Mouse (Mus musculus): Measurements from ENCODE around the gene Sox8.

DNA sequence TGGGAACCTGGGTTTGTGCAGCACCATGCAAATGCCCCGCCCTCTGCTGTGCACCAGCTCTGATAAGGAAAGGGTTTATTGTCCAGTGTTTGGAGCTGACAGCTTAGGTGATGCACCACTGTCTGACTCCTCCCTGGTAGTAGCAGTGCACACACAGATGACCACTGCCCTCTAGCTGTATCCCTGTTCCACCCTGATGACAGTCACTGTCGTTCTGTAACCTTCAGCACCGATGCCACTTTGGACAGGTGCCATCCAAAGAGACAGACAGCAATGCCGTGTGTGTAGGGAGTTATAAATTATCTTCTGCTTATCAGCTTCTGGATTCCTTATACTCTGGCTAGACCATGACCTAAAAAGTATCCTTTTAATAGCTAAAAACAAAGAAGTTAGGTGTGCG lies 25.0 kb upstream of the Sox8 start:
- no peak for TF ChIP-seq POLR2A (IDR thresholded peaks at IDR 0.05; ENCODE audit: control insufficient read depth, extremely low read depth, insufficient read depth, low read length, poor library complexity)
- TF ChIP-seq CTCF (IDR thresholded peaks at IDR 0.05; ENCODE audit: borderline replicate concordance, control insufficient read depth, extremely low read depth, insufficient read depth, low read length, poor library complexity), result no peak
